12 mouse cellular contexts compared by ENCODE assay signal in genomic region chr3:51661376-51661775, GRCm38 (mm10). TPM values are rescaled to one million over a fixed set of nuclear protein-coding genes. Genes with fewer than 3 reads are reported as not detected.
DNase-seq lines count a peak whose midpoint lies in the region; ATAC-seq and TF ChIP-seq lines count a peak whose summit lies in the region.
"Had no signal": no experiment of that assay in that cellular context is flagged by ENCODE, and none has a peak within 500 bp of the region (broad histone marks: within the 10 kb centered on the region; RNA-seq: fewer than 3 reads in every experiment).

No protein-coding gene starts in this region.

- no peaks in the 10 kb centered on the region for H3K9me3 ChIP-seq in lung, postnatal 0 days (ENCODE audit: low read length)
- no peaks in the 10 kb centered on the region for H3K9me3 ChIP-seq in liver, embryonic 11.5 days (ENCODE audit: control insufficient read depth, low read length)
- no peaks in the 10 kb centered on the region for H3K9me3 ChIP-seq in stomach, embryonic 16.5 days (replicated peaks; ENCODE audit: control insufficient read depth, low read length)
- no peaks in the 10 kb centered on the region for H3K9me3 ChIP-seq in midbrain, postnatal 0 days (ENCODE audit: low read length)
- H3K9me3 ChIP-seq in kidney, embryonic 14.5 days (ENCODE audit: control insufficient read depth, low read length): no peaks in the 10 kb centered on the region
- H3K9me3 ChIP-seq: hindbrain, embryonic 13.5 days had no signal

- H3K36me3 ChIP-seq in lung, postnatal 0 days (ENCODE audit: insufficient read depth, low read length): no peaks in the 10 kb centered on the region
- H3K36me3 ChIP-seq in liver, embryonic 11.5 days (ENCODE audit: control insufficient read depth, insufficient read depth, low read length): no peaks in the 10 kb centered on the region
- no peaks in the 10 kb centered on the region for H3K36me3 ChIP-seq in stomach, embryonic 16.5 days (ENCODE audit: control insufficient read depth, insufficient read depth, low read length)
- no peaks in the 10 kb centered on the region for H3K36me3 ChIP-seq in midbrain, postnatal 0 days (ENCODE audit: insufficient read depth, low read length)
- no peaks in the 10 kb centered on the region for H3K36me3 ChIP-seq in kidney, embryonic 14.5 days (ENCODE audit: control insufficient read depth, insufficient read depth, low read length)
- H3K36me3 ChIP-seq: hindbrain, embryonic 13.5 days had no signal

- no peak for TF ChIP-seq EP300 in lung, postnatal 0 days (IDR thresholded peaks at IDR 0.05)

- no peak for TF ChIP-seq CTCF in lung, postnatal 0 days (IDR thresholded peaks at IDR 0.05)
- TF ChIP-seq CTCF in bone marrow, adult 2 months (IDR thresholded peaks at IDR 0.05; ENCODE audit: control insufficient read depth, insufficient read depth, low read length): no peak
- no peak for TF ChIP-seq CTCF in midbrain, postnatal 0 days (IDR thresholded peaks at IDR 0.05)
- no peak for TF ChIP-seq CTCF in layer of hippocampus, adult 2 months (conservative IDR thresholded peaks at IDR 0.05)

- no peak for TF ChIP-seq POLR2A in bone marrow, adult 2 months (IDR thresholded peaks at IDR 0.05; ENCODE audit: borderline replicate concordance, control insufficient read depth, low read depth, low read length)

- H3K27ac ChIP-seq in lung, postnatal 0 days (ENCODE audit: low read length): peak overlapping the region; percentile 20; the same call in 1 of the 2 replicates
- H3K27ac ChIP-seq in bone marrow, adult 2 months (ENCODE audit: control insufficient read depth, insufficient read depth, low read depth, low read length, poor library complexity): peak overlapping the region; percentile 72
- 0 out of 2 replicates have a peak overlapping the region, but pooled peaks have one; percentile 30 for H3K27ac ChIP-seq in liver, embryonic 11.5 days (ENCODE audit: low read depth, low read length)
- peak overlapping the region; percentile 85 for H3K27ac ChIP-seq in stomach, embryonic 16.5 days (ENCODE audit: low read length)
- H3K27ac ChIP-seq in midbrain, postnatal 0 days (ENCODE audit: low read depth, low read length): no peak overlapping the region
- no peak overlapping the region for H3K27ac ChIP-seq in kidney, embryonic 14.5 days (ENCODE audit: low read depth, low read length)
- H3K27ac ChIP-seq in layer of hippocampus, adult 2 months: no peak overlapping the region
- H3K27ac ChIP-seq: heart, adult 2 months; hindbrain, embryonic 13.5 days; left cerebral cortex, adult 2 months had no signal

- H3K9ac ChIP-seq in lung, postnatal 0 days (replicated peaks; ENCODE audit: low read depth): no peak overlapping the region
- peak overlapping the region; percentile 45 for H3K9ac ChIP-seq in liver, embryonic 11.5 days (ENCODE audit: low read depth, low read length)
- H3K9ac ChIP-seq in stomach, embryonic 16.5 days (ENCODE audit: low read length): 0 out of 2 replicates have a peak overlapping the region, but pooled peaks have one; percentile 13
- H3K9ac ChIP-seq in midbrain, postnatal 0 days (replicated peaks; ENCODE audit: low read length, poor library complexity, severe bottlenecking): no peak overlapping the region
- H3K9ac ChIP-seq in kidney, embryonic 14.5 days (ENCODE audit: low read depth, low read length): no peak overlapping the region
- H3K9ac ChIP-seq: hindbrain, embryonic 13.5 days had no signal

- no peak for ATAC-seq in lung, postnatal 0 days
- ATAC-seq in liver, embryonic 11.5 days (replicated peaks; ENCODE audit: low FRiP score): no peak
- no peak for ATAC-seq in stomach, embryonic 16.5 days (ENCODE audit: insufficient read depth, low FRiP score)
- ATAC-seq in midbrain, postnatal 0 days (ENCODE audit: low FRiP score): no peak
- no peak for ATAC-seq in kidney, embryonic 14.5 days (ENCODE audit: low FRiP score, low TSS enrichment)

- no peaks in the 10 kb centered on the region for H3K27me3 ChIP-seq in lung, postnatal 0 days (replicated peaks; ENCODE audit: insufficient read depth, low read length)
- no peaks in the 10 kb centered on the region for H3K27me3 ChIP-seq in liver, embryonic 11.5 days (replicated peaks; ENCODE audit: control insufficient read depth, insufficient read depth, low read length)
- no peaks in the 10 kb centered on the region for H3K27me3 ChIP-seq in stomach, embryonic 16.5 days (ENCODE audit: control insufficient read depth, insufficient read depth, low read length)
- no peaks in the 10 kb centered on the region for H3K27me3 ChIP-seq in midbrain, postnatal 0 days (ENCODE audit: insufficient read depth, low read length)
- no peaks in the 10 kb centered on the region for H3K27me3 ChIP-seq in kidney, embryonic 14.5 days (ENCODE audit: control insufficient read depth, insufficient read depth, low read length)
- H3K27me3 ChIP-seq: hindbrain, embryonic 13.5 days had no signal

- no peak overlapping the region for H3K4me2 ChIP-seq in lung, postnatal 0 days (replicated peaks; ENCODE audit: low read depth, low read length)
- peak overlapping the region; percentile 39 for H3K4me2 ChIP-seq in liver, embryonic 11.5 days
- peak overlapping the region; percentile 38 for H3K4me2 ChIP-seq in stomach, embryonic 16.5 days (ENCODE audit: low read depth, low read length)
- no peak overlapping the region for H3K4me2 ChIP-seq in midbrain, postnatal 0 days (ENCODE audit: low read depth, low read length, poor library complexity, severe bottlenecking)
- no peak overlapping the region for H3K4me2 ChIP-seq in kidney, embryonic 14.5 days (replicated peaks; ENCODE audit: low read depth, low read length)
- H3K4me2 ChIP-seq: hindbrain, embryonic 13.5 days had no signal

- no peak for DNase-seq in lung, postnatal 0 days (ENCODE audit: low spot score)
- DNase-seq in lung, postnatal 36 days: no peak
- no peak for DNase-seq in liver, embryonic 11.5 days (ENCODE audit: low spot score)
- DNase-seq in midbrain, postnatal 0 days (ENCODE audit: low spot score): no peak
- DNase-seq in layer of hippocampus, adult 2 months (ENCODE audit: low spot score in 2 of 2): no peak
- DNase-seq: heart, adult 2 months; kidney, postnatal 10 days had no signal

- H3K4me3 ChIP-seq in lung, postnatal 0 days (ENCODE audit: low read depth, low read length): no peak overlapping the region
- H3K4me3 ChIP-seq in bone marrow, adult 2 months (replicated peaks; ENCODE audit: control insufficient read depth, low read depth, low read length): peak overlapping the region; percentile 53
- peak overlapping the region; percentile 25 for H3K4me3 ChIP-seq in liver, embryonic 11.5 days (ENCODE audit: low read depth, low read length)
- H3K4me3 ChIP-seq in stomach, embryonic 16.5 days (replicated peaks; ENCODE audit: low read length): peak overlapping the region; percentile 31
- H3K4me3 ChIP-seq in midbrain, postnatal 0 days (ENCODE audit: low read depth, low read length): no peak overlapping the region
- no peak overlapping the region for H3K4me3 ChIP-seq in kidney, embryonic 14.5 days (ENCODE audit: low read length)
- H3K4me3 ChIP-seq in layer of hippocampus, adult 2 months: no peak overlapping the region
- H3K4me3 ChIP-seq: heart, adult 2 months; hindbrain, embryonic 13.5 days; left cerebral cortex, adult 2 months had no signal

- WGBS in lung, postnatal 0 days: 28% methylated on average over 5 of the region's 5 CpGs
- WGBS in bone marrow, adult 2 months: 17% methylated on average over 5 of the region's 5 CpGs
- 36% methylated on average over 5 of the region's 5 CpGs for WGBS in liver, embryonic 11.5 days
- 36% methylated on average over 5 of the region's 5 CpGs for WGBS in stomach, embryonic 16.5 days
- WGBS in midbrain, postnatal 0 days: 67% methylated on average over 5 of the region's 5 CpGs
- 62% methylated on average over 5 of the region's 5 CpGs for WGBS in kidney, embryonic 14.5 days

- no peaks in the 10 kb centered on the region; the same call in 1 of the 2 replicates for H3K4me1 ChIP-seq in lung, postnatal 0 days (ENCODE audit: insufficient read depth, low read depth, low read length)
- peaks cover 2% of the 10 kb centered on the region for H3K4me1 ChIP-seq in bone marrow, adult 2 months (ENCODE audit: control insufficient read depth, insufficient read depth, low read length)
- peaks cover 24% of the 10 kb centered on the region for H3K4me1 ChIP-seq in liver, embryonic 11.5 days (replicated peaks; ENCODE audit: control insufficient read depth, insufficient read depth, low read length)
- H3K4me1 ChIP-seq in stomach, embryonic 16.5 days (ENCODE audit: control insufficient read depth, insufficient read depth, low read length): peaks cover 17% of the 10 kb centered on the region; the same call in 1 of the 2 replicates
- H3K4me1 ChIP-seq in midbrain, postnatal 0 days (ENCODE audit: insufficient read depth, low read length): no peaks in the 10 kb centered on the region
- H3K4me1 ChIP-seq in kidney, embryonic 14.5 days (ENCODE audit: control insufficient read depth, insufficient read depth, low read length): 0 out of 2 replicates have a peak, but pooled peaks cover 3% of the 10 kb centered on the region
- H3K4me1 ChIP-seq: hindbrain, embryonic 13.5 days had no signal

RNA-seq across cellular contexts. Expression of gene Mgst2, which starts 1.2 kb away (rescaled TPM):
- polyA plus RNA-seq in lung, postnatal 0 days (2015; fragmentation: Nextera tagmentation; extraction: Ambion mirVana): 6.7 and 8.6 TPM in 2 replicates
- polyA plus RNA-seq in bone marrow, adult 2 months (2011; ENCODE audit: insufficient read depth, insufficient read length, low replicate concordance, missing spikeins): 28.6 and 134 TPM in 2 replicates
- 16.5 and 16.6 TPM in 2 replicates for polyA plus RNA-seq in liver, embryonic 11.5 days (2014; fragmentation: Nextera tagmentation; extraction: Ambion mirVana)
- 58.9 and 64.9 TPM in 2 replicates for polyA plus RNA-seq in stomach, embryonic 16.5 days (2015; fragmentation: Nextera tagmentation; extraction: Ambion mirVana)
- total RNA-seq in midbrain, postnatal 0 days (2014; rRNA removed): 0.16 TPM in 1 of 2 replicates, not detected in the other
- polyA plus RNA-seq in midbrain, postnatal 0 days (2015; fragmentation: Nextera tagmentation; extraction: Ambion mirVana): 0.58 and 1.3 TPM in 2 replicates
- polyA plus RNA-seq in kidney, embryonic 14.5 days (2014; fragmentation: Nextera tagmentation; extraction: Ambion mirVana): 0.51 and 0.99 TPM in 2 replicates
- not detected for total RNA-seq in layer of hippocampus, adult 2 months (2021)
- total RNA-seq: left cerebral cortex, adult 2 months had no signal

Comparison
In these comparisons a context has a peak if more than half of its experiments do, and no peak if none do; other contexts are left out.
1. H3K27ac ChIP-seq: peak in lung, postnatal 0 days (single experiment), bone marrow, adult 2 months (single experiment), liver, embryonic 11.5 days (single experiment) and stomach, embryonic 16.5 days (single experiment); none in midbrain, postnatal 0 days (single experiment), kidney, embryonic 14.5 days (single experiment) and layer of hippocampus, adult 2 months (single experiment).
2. H3K4me2 ChIP-seq: peak in liver, embryonic 11.5 days (single experiment) and stomach, embryonic 16.5 days (single experiment); none in lung, postnatal 0 days (single experiment), midbrain, postnatal 0 days (single experiment) and kidney, embryonic 14.5 days (single experiment).
3. H3K4me3 ChIP-seq: peak in bone marrow, adult 2 months (single experiment), liver, embryonic 11.5 days (single experiment) and stomach, embryonic 16.5 days (single experiment); none in lung, postnatal 0 days (single experiment), midbrain, postnatal 0 days (single experiment), kidney, embryonic 14.5 days (single experiment) and layer of hippocampus, adult 2 months (single experiment).
4. H3K9ac ChIP-seq: peak in liver, embryonic 11.5 days (single experiment) and stomach, embryonic 16.5 days (single experiment); none in lung, postnatal 0 days (single experiment), midbrain, postnatal 0 days (single experiment) and kidney, embryonic 14.5 days (single experiment).